Mouse (Mus musculus) lung, adult 2 months (tissue): ENCODE data around the gene Bmpr1a. TPM values are rescaled to one million over a fixed set of nuclear protein-coding genes. Genes with fewer than 3 reads are reported as not detected.

Source experiments
- DNase-seq: peaks from one replicate; pipeline ENCODE4 v3.0.0; 2022
- H3K4me1 ChIP-seq: fragments of 200-500 bp; 2 replicates; pipeline ENCODE4 v1.6.1; 2011; ENCODE audit warnings: low read length; ENCODE audit not compliant: control insufficient read depth, insufficient read depth
- H3K4me3 ChIP-seq: fragments of 200-500 bp; replicated peaks from 2 replicates; pipeline ENCODE3; 2011; ENCODE audit warnings: low read depth, mild to moderate bottlenecking, control low read depth, low read length; ENCODE audit errors: extremely low read depth
- CTCF ChIP-seq: fragments of 200-500 bp; IDR thresholded peaks from 2 replicates; pipeline ENCODE4 v1.5.1; 2011; ENCODE audit warnings: mild to moderate bottlenecking, low read length, control low read depth; ENCODE audit not compliant: insufficient read depth
- POLR2A ChIP-seq: fragments of 200-500 bp; IDR thresholded peaks from 2 replicates; pipeline ENCODE4 v1.6.1; 2011; ENCODE audit warnings: low read depth, mild to moderate bottlenecking, control low read depth, low read length, borderline replicate concordance; ENCODE audit errors: extremely low read depth
- WGBS: fragments of 180-500 bp; shearing (Covaris S2); methylation state at CpG from one replicate; pipeline ENCODE4 v1.1.7; 2018; 5-methylcytosine and 5-hydroxymethylcytosine counted together
- polyA plus RNA-seq: library from polyadenylated mRNA; depleted of rRNA; stranded (reverse); fragments of >200 nt; gene quantifications from 2 replicates; pipeline ENCODE4 v1.2.3, GENCODE M21; 2012

Gene Bmpr1a
- polyA plus RNA-seq, 1 experiment: 15.3 TPM

- WGBS: 51% methylated on average over 3 of the region's 3 CpGs
- H3K4me1 ChIP-seq: peaks cover 14% of the 10 kb centered on the region
- H3K4me3 ChIP-seq: no peak overlapping the region
- no peak for DNase-seq
- no peak for TF ChIP-seq POLR2A
- TF ChIP-seq CTCF: no peak
These were observed 5.8 kb downstream of the Bmpr1a start for GRCm38 (mm10) chr14:34497346-34497745.

GRCm38 (mm10) chr14:34493682-34494081, 9.5 kb downstream of the Bmpr1a start:
- WGBS: 72% methylated on average over 3 of the region's 3 CpGs
- no peak overlapping the region for H3K4me3 ChIP-seq
- TF ChIP-seq POLR2A (no peak), CTCF (no peak)
- DNase-seq: no peak
- H3K4me1 ChIP-seq: peaks cover 16% of the 10 kb centered on the region

GRCm38 (mm10) chr14:34492688-34493087, 10.5 kb downstream of the Bmpr1a start:
- DNase-seq: no peak
- peaks cover 21% of the 10 kb centered on the region for H3K4me1 ChIP-seq
- no peak for TF ChIP-seq POLR2A
- no peak for TF ChIP-seq CTCF
- no peak overlapping the region for H3K4me3 ChIP-seq
- WGBS: 64% methylated on average over 2 of the region's 2 CpGs

- 46% methylated on average over 1 of the region's 1 CpGs for WGBS
- TF ChIP-seq CTCF (no peak), POLR2A (no peak)
- no peak for DNase-seq
- no peak overlapping the region for H3K4me3 ChIP-seq
- peaks cover 14% of the 10 kb centered on the region for H3K4me1 ChIP-seq
These were observed 12.2 kb downstream of the Bmpr1a start for GRCm38 (mm10) chr14:34490965-34491364.

GRCm38 (mm10) chr14:34489928-34490327, 13.2 kb downstream of the Bmpr1a start:
- peaks cover 17% of the 10 kb centered on the region for H3K4me1 ChIP-seq
- 35% methylated on average over 2 of the region's 2 CpGs for WGBS
- no peak for DNase-seq
- no peak for TF ChIP-seq POLR2A
- TF ChIP-seq CTCF: no peak
- H3K4me3 ChIP-seq: no peak overlapping the region

- DNase-seq: no peak
- Histone ChIP-seq H3K4me1 (peaks cover 20% of the 10 kb centered on the region), H3K4me3 (no peak overlapping the region)
- no peak for TF ChIP-seq POLR2A
- TF ChIP-seq CTCF: peak; percentile 15; the same call in 1 of the 2 replicates
- WGBS: 51% methylated on average over 8 of the region's 8 CpGs
These were observed 17.0 kb downstream of the Bmpr1a start for GRCm38 (mm10) chr14:34486169-34486568.

- no peak for TF ChIP-seq CTCF
- TF ChIP-seq POLR2A: no peak
- H3K4me1 ChIP-seq: peaks cover 13% of the 10 kb centered on the region
- DNase-seq: no peak
- no peak overlapping the region for H3K4me3 ChIP-seq
- WGBS: 77% methylated on average over 6 of the region's 6 CpGs
These were observed 19.4 kb downstream of the Bmpr1a start for GRCm38 (mm10) chr14:34483469-34484341.

- Histone ChIP-seq H3K4me3 (no peak overlapping the region), H3K4me1 (peaks cover 5% of the 10 kb centered on the region; the same call in 1 of the 2 replicates)
- TF ChIP-seq CTCF: no peak
- TF ChIP-seq POLR2A: no peak
- no peak for DNase-seq
These were observed 31.6 kb downstream of the Bmpr1a start for GRCm38 (mm10) chr14:34471591-34471990.

- TF ChIP-seq CTCF (no peak), POLR2A (no peak)
- 47% methylated on average over 3 of the region's 3 CpGs for WGBS
- DNase-seq: no peak
- Histone ChIP-seq H3K4me3 (no peak overlapping the region), H3K4me1 (peaks cover 3% of the 10 kb centered on the region; the same call in 1 of the 2 replicates)
These were observed 36.9 kb downstream of the Bmpr1a start for GRCm38 (mm10) chr14:34466291-34466690.

- TF ChIP-seq CTCF (no peak), POLR2A (no peak)
- Histone ChIP-seq H3K4me1 (no peaks in the 10 kb centered on the region), H3K4me3 (no peak overlapping the region)
- DNase-seq: no peak
- WGBS: 90% methylated on average over 2 of the region's 2 CpGs
These were observed 43.8 kb downstream of the Bmpr1a start for GRCm38 (mm10) chr14:34459386-34459785.
